Mouse (Mus musculus): ENCODE data around the gene Metap1.

DNA sequence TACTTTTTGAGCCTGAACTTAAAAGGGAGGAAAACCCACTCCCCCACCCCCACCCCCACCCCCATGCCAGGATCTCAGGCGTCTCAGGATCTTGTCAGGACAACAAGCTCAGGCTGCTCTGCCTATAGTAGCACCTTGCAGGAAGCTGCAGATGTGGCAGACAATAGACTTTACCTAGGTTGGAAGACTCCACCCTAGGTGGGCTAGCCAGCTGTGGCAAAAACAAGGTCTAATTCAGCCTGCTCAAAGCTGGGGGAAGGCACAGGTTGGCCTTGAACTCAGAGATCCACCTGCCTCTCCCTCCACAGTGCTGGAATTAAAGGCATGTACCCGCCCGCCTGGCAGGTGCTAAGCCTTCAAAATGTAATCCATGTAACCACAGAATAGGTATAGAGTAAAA, 50.6 kb downstream of the Metap1 start:
- TF ChIP-seq CTCF (IDR thresholded peaks at IDR 0.05; ENCODE audit: insufficient read depth, low read depth, low read length) (no peak), POLR2A (IDR thresholded peaks at IDR 0.05; ENCODE audit: insufficient read depth, low read depth, low read length) (no peak)
